Mouse (Mus musculus): Measurements from ENCODE around the gene Pofut2. TPM values are rescaled to one million over a fixed set of nuclear protein-coding genes. Genes with fewer than 3 reads are reported as not detected.

The Pofut2 gene
- polyA plus RNA-seq, 1 experiment from 2014 or later = 132 TPM

DNA sequence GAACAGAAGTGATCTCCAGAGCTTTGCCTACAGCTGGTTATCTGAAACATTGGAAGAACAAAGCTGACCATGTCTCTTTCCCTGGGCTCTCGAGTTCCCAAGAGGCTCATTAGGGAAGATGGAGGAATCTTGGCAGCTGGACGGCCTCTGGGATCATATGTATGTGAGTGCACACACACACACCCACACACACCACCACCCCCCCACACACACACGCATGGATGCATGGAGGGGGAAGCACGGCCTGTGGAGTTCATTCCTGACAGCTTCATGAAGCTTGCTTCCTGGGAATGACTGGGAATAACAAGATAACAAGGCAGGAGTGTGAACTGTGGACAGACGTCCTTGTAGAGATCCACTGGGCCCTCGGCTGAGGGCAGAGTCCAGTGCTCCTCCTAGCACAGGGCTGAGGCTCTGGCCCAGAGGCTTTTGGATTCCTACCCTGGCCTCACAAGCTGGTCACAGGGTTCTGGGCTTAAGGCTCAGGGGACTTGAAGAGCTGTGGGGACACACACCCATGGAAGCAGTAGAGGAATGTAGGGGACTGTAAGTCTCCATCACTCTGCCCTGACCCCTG is 41.8 kb upstream of the Pofut2 start:
- Histone ChIP-seq H3K4me1 (replicated peaks; ENCODE audit: control insufficient read depth, insufficient read depth, low read length) (peaks cover 28% of the 10 kb centered on the region), H3K4me2 (ENCODE audit: low read depth, low read length) (no peak overlapping the region), H3K27ac (ENCODE audit: low read length) (0 out of 2 replicates have a peak overlapping the region, but pooled peaks have one; percentile 0), H3K4me3 (ENCODE audit: low read length) (no peak overlapping the region), H3K9me3 (ENCODE audit: control insufficient read depth, low read length) (no peaks in the 10 kb centered on the region), H3K36me3 (ENCODE audit: control insufficient read depth, insufficient read depth, low read length) (no peaks in the 10 kb centered on the region), H3K27me3 (ENCODE audit: control insufficient read depth, insufficient read depth, low read depth, low read length) (no peaks in the 10 kb centered on the region), H3K9ac (ENCODE audit: low read length) (no peak overlapping the region)
- 43% methylated on average over 6 of the region's 6 CpGs for WGBS
- no peak for ATAC-seq (ENCODE audit: low read depth)

GRCm38 (mm10) chr10:77218059-77218458 is 41.0 kb upstream of the Pofut2 start:
- Histone ChIP-seq H3K9me3 (ENCODE audit: control insufficient read depth, low read length) (no peaks in the 10 kb centered on the region), H3K9ac (ENCODE audit: low read length) (no peak overlapping the region)
- WGBS = 74% methylated on average over 4 of the region's 4 CpGs

DNA sequence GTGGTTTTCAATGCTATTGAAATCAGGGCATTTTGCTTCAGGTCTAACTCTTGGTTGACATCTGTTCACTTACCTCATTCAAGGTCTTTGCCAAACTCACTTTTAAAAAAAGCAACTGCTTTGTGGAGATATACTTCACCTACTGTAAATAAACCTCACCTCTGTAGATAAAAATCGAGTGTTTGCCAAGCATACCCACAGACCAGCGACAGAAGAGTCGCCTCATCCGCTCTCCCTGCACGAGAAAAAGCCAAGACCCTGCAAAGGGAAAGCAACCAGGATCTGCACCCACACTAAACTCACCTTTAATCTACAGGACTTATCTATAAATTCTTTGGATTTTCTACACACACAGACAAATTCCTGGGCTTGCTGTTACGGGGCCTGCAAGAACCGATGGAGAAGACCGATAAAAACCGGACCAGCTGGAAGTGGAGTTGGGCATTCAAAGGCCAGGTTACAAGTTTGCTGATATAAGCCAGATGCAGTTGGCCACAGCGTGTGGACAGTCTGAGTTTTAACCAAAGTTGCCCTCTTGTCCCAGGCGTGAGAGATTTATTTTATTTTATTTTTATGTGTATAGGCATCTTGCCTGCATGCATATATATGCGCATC is 39.5 kb upstream of the Pofut2 start:
- Histone ChIP-seq H3K4me2 (ENCODE audit: low read depth, low read length) (no peak overlapping the region), H3K9me3 (ENCODE audit: control insufficient read depth, low read length) (no peaks in the 10 kb centered on the region), H3K9ac (ENCODE audit: low read length) (no peak overlapping the region), H3K4me3 (ENCODE audit: low read length) (no peak overlapping the region), H3K4me1 (replicated peaks; ENCODE audit: control insufficient read depth, insufficient read depth, low read length) (peaks cover 19% of the 10 kb centered on the region), H3K36me3 (ENCODE audit: control insufficient read depth, insufficient read depth, low read length) (no peaks in the 10 kb centered on the region), H3K27me3 (ENCODE audit: control insufficient read depth, insufficient read depth, low read depth, low read length) (no peaks in the 10 kb centered on the region), H3K27ac (ENCODE audit: low read length) (peak overlapping the region; percentile 72)
- peak; percentile 53; the same call in 1 of the 2 replicates for ATAC-seq (ENCODE audit: low read depth)
- 51% methylated on average over 12 of the region's 12 CpGs for WGBS

More at GRCm38 (mm10) chr10:77218059-77218458, 41.0 kb upstream of the Pofut2 start:
- no peak overlapping the region for H3K4me3 ChIP-seq (ENCODE audit: low read length)
- H3K27ac ChIP-seq (ENCODE audit: low read length) = no peak overlapping the region
- H3K4me1 ChIP-seq (replicated peaks; ENCODE audit: control insufficient read depth, insufficient read depth, low read length) = peaks cover 23% of the 10 kb centered on the region
- no peaks in the 10 kb centered on the region for H3K27me3 ChIP-seq (ENCODE audit: control insufficient read depth, insufficient read depth, low read depth, low read length)
- H3K36me3 ChIP-seq (ENCODE audit: control insufficient read depth, insufficient read depth, low read length) = no peaks in the 10 kb centered on the region
- no peak overlapping the region for H3K4me2 ChIP-seq (ENCODE audit: low read depth, low read length)
- ATAC-seq (ENCODE audit: low read depth) = no peak

- Histone ChIP-seq H3K4me1 (replicated peaks; ENCODE audit: control insufficient read depth, insufficient read depth, low read length) (peaks cover 16% of the 10 kb centered on the region), H3K9me3 (ENCODE audit: control insufficient read depth, low read length) (no peaks in the 10 kb centered on the region), H3K4me2 (ENCODE audit: low read depth, low read length) (no peak overlapping the region), H3K36me3 (ENCODE audit: control insufficient read depth, insufficient read depth, low read length) (no peaks in the 10 kb centered on the region), H3K9ac (ENCODE audit: low read length) (no peak overlapping the region), H3K4me3 (ENCODE audit: low read length) (no peak overlapping the region), H3K27ac (ENCODE audit: low read length) (peak overlapping the region; percentile 53), H3K27me3 (ENCODE audit: control insufficient read depth, insufficient read depth, low read depth, low read length) (no peaks in the 10 kb centered on the region)
- peak; percentile 67 for ATAC-seq (ENCODE audit: low read depth)
- 2% methylated on average over 11 of the region's 11 CpGs for WGBS
Observed at GRCm38 (mm10) chr10:77221108-77221507, 37.9 kb upstream of the Pofut2 start.

DNA sequence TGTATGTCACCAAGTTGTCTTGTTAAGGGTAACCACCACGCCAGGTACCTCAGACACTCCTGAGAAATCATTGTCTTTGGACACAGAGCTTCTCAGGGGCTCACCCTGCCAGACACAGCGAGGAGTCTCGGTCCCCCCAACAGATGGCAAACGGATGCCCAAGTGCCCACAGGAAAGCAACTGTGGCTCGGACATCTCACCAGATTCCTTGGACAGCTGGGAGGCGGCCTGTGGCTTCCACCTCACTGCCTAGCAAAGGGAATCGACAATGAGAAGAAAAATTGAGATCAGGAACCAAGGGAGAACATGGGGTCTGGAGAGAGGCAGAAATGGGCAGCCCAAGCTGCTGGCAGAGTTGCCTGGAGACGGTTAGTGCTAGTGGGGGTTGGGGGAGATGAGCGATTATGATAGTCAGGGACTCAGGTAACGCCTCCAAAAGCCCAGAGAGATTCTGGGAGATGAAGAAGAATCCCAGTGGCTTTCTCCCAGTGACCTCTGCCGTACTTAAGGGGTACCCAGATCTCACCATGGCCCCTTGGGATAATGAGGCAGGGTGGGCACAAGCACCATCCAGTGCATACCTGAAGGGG is 36.0 kb upstream of the Pofut2 start:
- 80% methylated on average over 11 of the region's 11 CpGs for WGBS
- Histone ChIP-seq H3K9ac (ENCODE audit: low read length) (no peak overlapping the region), H3K4me2 (ENCODE audit: low read depth, low read length) (no peak overlapping the region), H3K4me1 (replicated peaks; ENCODE audit: control insufficient read depth, insufficient read depth, low read length) (peaks cover 23% of the 10 kb centered on the region), H3K9me3 (ENCODE audit: control insufficient read depth, low read length) (no peaks in the 10 kb centered on the region), H3K36me3 (ENCODE audit: control insufficient read depth, insufficient read depth, low read length) (no peaks in the 10 kb centered on the region), H3K27me3 (ENCODE audit: control insufficient read depth, insufficient read depth, low read depth, low read length) (no peaks in the 10 kb centered on the region), H3K4me3 (ENCODE audit: low read length) (no peak overlapping the region), H3K27ac (ENCODE audit: low read length) (no peak overlapping the region)
- ATAC-seq (ENCODE audit: low read depth) = no peak

GRCm38 (mm10) chr10:77224390-77224789 is 34.6 kb upstream of the Pofut2 start:
- H3K4me1 ChIP-seq (replicated peaks; ENCODE audit: control insufficient read depth, insufficient read depth, low read length) = peaks cover 23% of the 10 kb centered on the region
- H3K27me3 ChIP-seq (ENCODE audit: control insufficient read depth, insufficient read depth, low read depth, low read length) = no peaks in the 10 kb centered on the region
- no peak for ATAC-seq (ENCODE audit: low read depth)
- H3K4me2 ChIP-seq (ENCODE audit: low read depth, low read length) = no peak overlapping the region
- H3K9me3 ChIP-seq (ENCODE audit: control insufficient read depth, low read length) = no peaks in the 10 kb centered on the region
- H3K4me3 ChIP-seq (ENCODE audit: low read length) = no peak overlapping the region
- H3K36me3 ChIP-seq (ENCODE audit: control insufficient read depth, insufficient read depth, low read length) = no peaks in the 10 kb centered on the region
- no peak overlapping the region for H3K9ac ChIP-seq (ENCODE audit: low read length)
- WGBS = 80% methylated on average over 4 of the region's 4 CpGs
- no peak overlapping the region for H3K27ac ChIP-seq (ENCODE audit: low read length)

DNA sequence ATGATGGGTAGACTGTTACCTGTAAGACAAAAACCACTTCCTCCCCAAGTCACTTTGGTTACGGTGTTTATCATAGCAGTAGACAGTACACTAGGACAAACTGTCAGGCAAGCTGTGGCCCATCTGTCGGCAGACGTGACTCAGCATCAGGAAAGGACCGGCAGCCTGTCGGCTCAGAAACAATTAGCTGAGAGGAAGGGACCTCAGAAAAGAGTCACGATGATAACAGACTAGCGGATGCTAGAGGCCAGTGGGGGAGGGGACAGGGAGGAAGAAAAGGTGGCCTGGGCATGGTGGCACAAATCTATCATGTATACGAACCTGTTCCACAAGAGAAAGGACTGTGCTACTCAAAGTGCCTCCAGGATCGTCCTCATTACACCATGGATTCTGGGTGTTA is 33.6 kb upstream of the Pofut2 start:
- H3K9me3 ChIP-seq (ENCODE audit: control insufficient read depth, low read length) = no peaks in the 10 kb centered on the region
- no peaks in the 10 kb centered on the region for H3K27me3 ChIP-seq (ENCODE audit: control insufficient read depth, insufficient read depth, low read depth, low read length)
- 21% methylated on average over 9 of the region's 9 CpGs for WGBS

DNA sequence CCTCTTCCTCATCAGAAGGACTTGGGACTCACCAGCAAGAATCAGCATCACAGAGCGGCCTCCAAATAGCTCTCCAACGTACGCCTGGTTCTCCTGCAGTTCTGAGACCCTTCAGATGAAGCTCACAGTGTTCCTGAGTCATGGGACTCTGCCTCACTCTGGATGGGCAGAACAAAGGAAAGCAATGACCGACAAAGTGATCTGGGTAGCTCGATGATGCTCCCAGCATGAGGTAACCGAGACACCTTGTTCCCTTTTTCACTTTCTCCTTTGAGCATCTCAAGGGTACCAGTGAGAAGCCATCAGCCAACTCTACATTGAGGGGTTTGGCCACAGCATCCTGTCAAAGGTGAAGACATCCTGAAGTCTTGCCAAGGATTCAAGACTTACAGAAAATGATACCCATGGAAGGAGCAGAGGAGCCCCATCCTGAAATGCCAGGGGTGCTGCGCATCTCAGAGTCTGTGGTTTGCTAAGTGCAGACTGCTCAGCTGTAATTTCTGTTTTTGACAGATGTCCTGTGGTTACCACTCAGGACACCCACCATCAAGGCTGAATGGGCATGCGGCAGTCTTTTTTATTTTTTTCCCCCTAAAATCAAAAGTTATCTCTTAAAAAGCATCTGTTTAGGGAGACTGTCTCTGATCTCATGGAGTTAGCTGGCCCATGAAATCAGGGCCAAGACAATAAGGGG is 32.9 kb upstream of the Pofut2 start:
- Histone ChIP-seq H3K27ac (ENCODE audit: low read length) (peak overlapping the region; percentile 87), H3K27me3 (ENCODE audit: control insufficient read depth, insufficient read depth, low read depth, low read length) (no peaks in the 10 kb centered on the region), H3K36me3 (ENCODE audit: control insufficient read depth, insufficient read depth, low read length) (no peaks in the 10 kb centered on the region), H3K9me3 (ENCODE audit: control insufficient read depth, low read length) (no peaks in the 10 kb centered on the region), H3K4me1 (replicated peaks; ENCODE audit: control insufficient read depth, insufficient read depth, low read length) (peaks cover 26% of the 10 kb centered on the region), H3K9ac (ENCODE audit: low read length) (no peak overlapping the region), H3K4me3 (ENCODE audit: low read length) (no peak overlapping the region), H3K4me2 (ENCODE audit: low read depth, low read length) (no peak overlapping the region)
- 76% methylated on average over 8 of the region's 8 CpGs for WGBS
- no peak for ATAC-seq (ENCODE audit: low read depth)

More for the DNA sequence above, 33.6 kb upstream of the Pofut2 start:
- H3K4me3 ChIP-seq (ENCODE audit: low read length) = no peak overlapping the region
- H3K4me2 ChIP-seq (ENCODE audit: low read depth, low read length) = no peak overlapping the region
- peak overlapping the region; percentile 87 for H3K27ac ChIP-seq (ENCODE audit: low read length)
- no peak overlapping the region for H3K9ac ChIP-seq (ENCODE audit: low read length)
- H3K4me1 ChIP-seq (replicated peaks; ENCODE audit: control insufficient read depth, insufficient read depth, low read length) = peaks cover 26% of the 10 kb centered on the region
- ATAC-seq (ENCODE audit: low read depth) = peak; percentile 39; the same call in 1 of the 2 replicates
- H3K36me3 ChIP-seq (ENCODE audit: control insufficient read depth, insufficient read depth, low read length) = no peaks in the 10 kb centered on the region

GRCm38 (mm10) chr10:77226691-77227367 is 32.2 kb upstream of the Pofut2 start:
- Histone ChIP-seq H3K36me3 (ENCODE audit: control insufficient read depth, insufficient read depth, low read length) (no peaks in the 10 kb centered on the region), H3K4me2 (ENCODE audit: low read depth, low read length) (no peak overlapping the region), H3K4me3 (ENCODE audit: low read length) (no peak overlapping the region), H3K9ac (ENCODE audit: low read length) (no peak overlapping the region), H3K4me1 (replicated peaks; ENCODE audit: control insufficient read depth, insufficient read depth, low read length) (peaks cover 24% of the 10 kb centered on the region), H3K27me3 (ENCODE audit: control insufficient read depth, insufficient read depth, low read depth, low read length) (no peaks in the 10 kb centered on the region), H3K9me3 (ENCODE audit: control insufficient read depth, low read length) (no peaks in the 10 kb centered on the region), H3K27ac (ENCODE audit: low read length) (peak overlapping the region; percentile 87)
- 32% methylated on average over 8 of the region's 8 CpGs for WGBS
- peak; percentile 76 for ATAC-seq (ENCODE audit: low read depth)
